Mouse (Mus musculus) lung, embryonic 15.5 days (tissue): ENCODE results near the gene Ugt2a1. TPM values are rescaled to one million over a fixed set of nuclear protein-coding genes. Genes with fewer than 3 reads are reported as not detected.
"Not testable (repeated sequence)": the region's sequence is repeated elsewhere in the genome, so short reads cannot be mapped to it uniquely, and the experiment has no call there.

ENCODE experiments used
- ATAC-seq: fragments of 200-750 bp; cut with Nextera tagmentation; 2 replicates; pipeline ENCODE4 v1.8.0; 2017; ENCODE audit warnings: moderate number of reproducible peaks, borderline replicate concordance; ENCODE audit not compliant: low FRiP score, low TSS enrichment; ENCODE audit errors: extremely low read depth
- H3K27ac ChIP-seq: fragments of 300-500 bp; sonication (generic); 2 replicates; pipeline ENCODE4 v1.5.1; 2015; ENCODE audit warnings: moderate library complexity, mild to moderate bottlenecking, inconsistent platforms
- H3K27me3 ChIP-seq: fragments of 300-500 bp; sonication (generic); 2 replicates; pipeline ENCODE4 v1.6.1; 2015; ENCODE audit warnings: inconsistent platforms
- H3K36me3 ChIP-seq: fragments of 300-500 bp; sonication (generic); 2 replicates; pipeline ENCODE4 v1.6.1; 2015; ENCODE audit warnings: inconsistent platforms
- H3K4me1 ChIP-seq: fragments of 300-500 bp; sonication (generic); 2 replicates; pipeline ENCODE4 v1.6.1; 2015; ENCODE audit warnings: inconsistent platforms
- H3K4me2 ChIP-seq: fragments of 300-500 bp; sonication (generic); 2 replicates; pipeline ENCODE4 v1.6.1; 2015; ENCODE audit warnings: inconsistent platforms, mild to moderate bottlenecking, moderate library complexity
- H3K4me3 ChIP-seq: fragments of 300-500 bp; sonication (generic); 2 replicates; pipeline ENCODE4 v1.5.1; 2015; ENCODE audit warnings: mild to moderate bottlenecking, inconsistent platforms
- H3K9ac ChIP-seq: fragments of 300-500 bp; sonication (generic); 2 replicates; pipeline ENCODE4 v1.6.1; 2015; ENCODE audit warnings: inconsistent platforms
- H3K9me3 ChIP-seq: fragments of 300-500 bp; sonication (generic); 2 replicates; pipeline ENCODE4 v1.6.1; 2016; ENCODE audit warnings: inconsistent platforms
- WGBS: fragments of 180-500 bp; shearing (Covaris S2); methylation state at CpG from one replicate; pipeline ENCODE4 v1.1.7; 2015; 5-methylcytosine and 5-hydroxymethylcytosine counted together
- polyA plus RNA-seq: library from polyadenylated mRNA; unstranded; fragments of >200 nt; fragmentation: Nextera tagmentation; extraction: Ambion mirVana; gene quantifications from 2 replicates; pipeline ENCODE4 v1.2.1, GENCODE M21; 2015

The Ugt2a1 gene
- polyA plus RNA-seq, 1 experiment from 2014 or later: not detected

DNA sequence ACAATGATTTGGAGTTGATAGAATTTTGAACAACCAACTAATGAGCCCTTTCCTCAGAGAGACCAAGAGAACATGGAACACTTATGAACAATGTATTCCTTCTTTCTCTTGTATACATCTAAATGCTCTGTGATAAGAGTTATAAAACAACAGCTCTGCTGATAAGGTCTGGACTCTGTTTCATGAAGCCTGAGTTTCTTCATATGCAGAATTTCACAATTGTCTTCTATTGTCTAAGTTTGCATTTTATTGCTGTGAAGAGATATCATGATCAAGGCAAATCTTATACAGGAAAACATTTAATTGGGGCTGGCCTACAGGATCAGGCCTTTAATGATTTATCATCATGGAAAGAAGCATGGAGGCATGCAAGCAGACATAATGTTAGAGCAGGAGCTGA is 33.0 kb downstream of the Ugt2a1 start:
- Histone ChIP-seq H3K36me3 (no peaks in the 10 kb centered on the region), H3K9ac (no peak overlapping the region)

DNA sequence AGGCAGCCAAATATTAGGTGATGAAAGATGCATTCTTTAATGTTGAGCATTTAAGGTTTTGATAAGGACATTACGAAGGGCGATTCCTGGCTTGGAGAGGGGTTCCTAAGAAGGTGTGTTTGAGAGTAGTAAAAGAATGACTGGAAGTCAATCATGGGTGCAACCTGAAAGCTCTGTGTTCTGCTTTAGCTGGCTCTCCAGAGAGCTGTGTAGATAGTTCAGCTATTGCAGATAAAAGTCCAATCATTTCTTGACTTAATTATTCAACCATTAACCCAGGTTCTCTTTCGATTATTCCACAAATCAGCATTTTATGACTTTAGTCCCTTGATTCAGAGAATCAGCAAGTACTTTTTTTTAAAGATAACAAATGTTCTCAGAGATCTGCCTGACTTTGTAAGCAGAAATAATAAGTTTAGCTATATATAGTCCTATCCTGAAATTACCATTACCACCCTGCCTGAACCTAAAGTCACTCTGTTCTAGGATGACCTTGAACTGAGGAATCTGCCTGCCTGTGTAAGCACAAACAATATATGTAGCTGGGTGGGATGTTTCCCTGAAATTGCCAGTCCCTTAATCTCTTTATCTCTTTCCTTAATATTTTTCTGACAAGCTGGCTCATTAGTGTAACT is 34.3 kb downstream of the Ugt2a1 start:
- ATAC-seq: no peak
- Histone ChIP-seq H3K27me3 (no peaks in the 10 kb centered on the region), H3K4me3 (no peak overlapping the region), H3K4me1 (no peaks in the 10 kb centered on the region), H3K4me2 (no peak overlapping the region), H3K27ac (no peak overlapping the region), H3K9me3 (no peaks in the 10 kb centered on the region), H3K9ac (no peak overlapping the region), H3K36me3 (no peaks in the 10 kb centered on the region)
- WGBS: 82% methylated on average over 3 of the region's 3 CpGs

More for the DNA sequence above, 33.0 kb downstream of the Ugt2a1 start:
- Histone ChIP-seq H3K4me3 (no peak overlapping the region), H3K27me3 (no peaks in the 10 kb centered on the region), H3K9me3 (no peaks in the 10 kb centered on the region), H3K4me1 (no peaks in the 10 kb centered on the region), H3K4me2 (no peak overlapping the region), H3K27ac (no peak overlapping the region)
- ATAC-seq: no peak

- Histone ChIP-seq H3K4me1 (no peaks in the 10 kb centered on the region), H3K9ac (no peak overlapping the region), H3K4me2 (no peak overlapping the region), H3K4me3 (no peak overlapping the region), H3K36me3 (no peaks in the 10 kb centered on the region), H3K27ac (no peak overlapping the region), H3K27me3 (no peaks in the 10 kb centered on the region), H3K9me3 (no peaks in the 10 kb centered on the region)
- ATAC-seq: no peak
Measured at GRCm38 (mm10) chr5:87455519-87455918, 35.2 kb downstream of the Ugt2a1 start.

GRCm38 (mm10) chr5:87452514-87452913 is 38.2 kb downstream of the Ugt2a1 start:
- not testable (repeated sequence) for H3K4me2 ChIP-seq, H3K27me3 ChIP-seq, H3K27ac ChIP-seq, H3K4me1 ChIP-seq, H3K9ac ChIP-seq, ATAC-seq, H3K9me3 ChIP-seq, H3K4me3 ChIP-seq, H3K36me3 ChIP-seq
- WGBS: 77% methylated on average over 2 of the region's 5 CpGs

DNA sequence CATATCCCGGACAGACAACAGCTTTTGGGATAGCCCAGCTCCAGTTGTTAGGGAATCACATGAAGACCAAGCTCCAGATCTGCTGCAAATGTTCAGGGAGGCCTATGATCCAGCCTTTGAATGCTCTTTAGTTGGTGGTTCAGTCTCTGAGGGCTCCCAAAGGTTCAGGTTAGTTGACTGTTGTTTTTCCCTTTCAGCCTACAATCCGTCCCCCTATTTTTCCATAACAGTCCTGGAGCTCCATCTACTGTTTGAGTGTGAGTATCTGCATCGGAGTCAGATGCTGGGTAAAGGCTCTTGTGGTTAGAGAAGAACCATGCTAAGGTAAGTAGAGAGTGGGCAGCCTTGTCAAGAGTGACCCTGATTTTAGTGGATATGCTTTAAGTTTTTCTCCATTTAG is 54.4 kb downstream of the Ugt2a1 start:
- Histone ChIP-seq H3K9me3 (no peaks in the 10 kb centered on the region), H3K36me3 (no peaks in the 10 kb centered on the region), H3K4me3 (no peak overlapping the region), H3K4me2 (no peak overlapping the region), H3K4me1 (no peaks in the 10 kb centered on the region), H3K9ac (no peak overlapping the region), H3K27me3 (no peaks in the 10 kb centered on the region), H3K27ac (no peak overlapping the region)
- WGBS: 35% methylated on average over 3 of the region's 3 CpGs
- ATAC-seq: no peak; the same call in 1 of the 2 replicates

GRCm38 (mm10) chr5:87425676-87426075 is 65.0 kb downstream of the Ugt2a1 start:
- Histone ChIP-seq H3K4me3 (no peak overlapping the region), H3K9ac (no peak overlapping the region), H3K27me3 (no peaks in the 10 kb centered on the region), H3K9me3 (no peaks in the 10 kb centered on the region), H3K27ac (no peak overlapping the region), H3K4me1 (no peaks in the 10 kb centered on the region), H3K4me2 (no peak overlapping the region), H3K36me3 (no peaks in the 10 kb centered on the region)
- 71% methylated on average over 3 of the region's 3 CpGs for whole genome bisulfite sequencing
- ATAC-seq: no peak

GRCm38 (mm10) chr5:87424041-87424440 is 66.6 kb downstream of the Ugt2a1 start, which contains the start of gene Ugt2b38:
TSS of gene Ugt2b38 (minus strand) at chr5:87424203.
- not testable (repeated sequence) for ATAC-seq, H3K9me3 ChIP-seq, H3K4me2 ChIP-seq, H3K27ac ChIP-seq, H3K27me3 ChIP-seq, H3K9ac ChIP-seq, H3K36me3 ChIP-seq, H3K4me1 ChIP-seq, H3K4me3 ChIP-seq
- 86% methylated on average over 2 of the region's 2 CpGs for WGBS

Other genes starting within 250 kb of the Ugt2a1 start
- gene Ugt2b37, start 236.1 kb downstream of the Ugt2a1 start, polyA plus RNA-seq: 0.12 TPM in 1 of 2 replicates, not detected in the other
- gene Ugt2a3, start 153.7 kb downstream of the Ugt2a1 start, polyA plus RNA-seq: not detected in 2 replicates
- gene Ugt2b38, start 66.7 kb downstream of the Ugt2a1 start, polyA plus RNA-seq: not detected in 2 replicates
- gene Ugt2a2, start 8.6 kb downstream of the Ugt2a1 start, polyA plus RNA-seq: not detected in 2 replicates
- gene Gm43638, start 4.1 kb downstream of the Ugt2a1 start, polyA plus RNA-seq: not detected in 2 replicates
- not detected in 2 replicates for gene Sult1b1, start 47.3 kb upstream of the Ugt2a1 start, polyA plus RNA-seq
- 0.10 and 0.24 TPM in 2 replicates for gene Sult1d1, start 78.2 kb upstream of the Ugt2a1 start, polyA plus RNA-seq
- not detected in 2 replicates for gene Sult1e1, start 100.7 kb upstream of the Ugt2a1 start, polyA plus RNA-seq
- not detected in 2 replicates for gene Csn1s1, start 175.3 kb upstream of the Ugt2a1 start, polyA plus RNA-seq
- gene Csn2, start 208.8 kb upstream of the Ugt2a1 start, polyA plus RNA-seq: 0.40 TPM in 1 of 2 replicates, not detected in the other